Mouse (Mus musculus) lung, embryonic 15.5 days (tissue): ENCODE results near the gene Cox6a2. TPM values are rescaled to one million over a fixed set of nuclear protein-coding genes. Genes with fewer than 3 reads are reported as not detected.

Experiments
- ATAC-seq: fragments of 200-750 bp; cut with Nextera tagmentation; 2 replicates; pipeline ENCODE4 v1.8.0; 2017; ENCODE audit warnings: moderate number of reproducible peaks, borderline replicate concordance; ENCODE audit not compliant: low FRiP score, low TSS enrichment; ENCODE audit errors: extremely low read depth
- H3K27ac ChIP-seq: fragments of 300-500 bp; sonication (generic); 2 replicates; pipeline ENCODE4 v1.5.1; 2015; ENCODE audit warnings: moderate library complexity, mild to moderate bottlenecking, inconsistent platforms
- H3K27me3 ChIP-seq: fragments of 300-500 bp; sonication (generic); 2 replicates; pipeline ENCODE4 v1.6.1; 2015; ENCODE audit warnings: inconsistent platforms
- H3K36me3 ChIP-seq: fragments of 300-500 bp; sonication (generic); 2 replicates; pipeline ENCODE4 v1.6.1; 2015; ENCODE audit warnings: inconsistent platforms
- H3K4me1 ChIP-seq: fragments of 300-500 bp; sonication (generic); 2 replicates; pipeline ENCODE4 v1.6.1; 2015; ENCODE audit warnings: inconsistent platforms
- H3K4me2 ChIP-seq: fragments of 300-500 bp; sonication (generic); 2 replicates; pipeline ENCODE4 v1.6.1; 2015; ENCODE audit warnings: inconsistent platforms, mild to moderate bottlenecking, moderate library complexity
- H3K4me3 ChIP-seq: fragments of 300-500 bp; sonication (generic); 2 replicates; pipeline ENCODE4 v1.5.1; 2015; ENCODE audit warnings: mild to moderate bottlenecking, inconsistent platforms
- H3K9ac ChIP-seq: fragments of 300-500 bp; sonication (generic); 2 replicates; pipeline ENCODE4 v1.6.1; 2015; ENCODE audit warnings: inconsistent platforms
- H3K9me3 ChIP-seq: fragments of 300-500 bp; sonication (generic); 2 replicates; pipeline ENCODE4 v1.6.1; 2016; ENCODE audit warnings: inconsistent platforms
- WGBS: fragments of 180-500 bp; shearing (Covaris S2); methylation state at CpG from one replicate; pipeline ENCODE4 v1.1.7; 2015; 5-methylcytosine and 5-hydroxymethylcytosine counted together
- polyA plus RNA-seq: library from polyadenylated mRNA; unstranded; fragments of >200 nt; fragmentation: Nextera tagmentation; extraction: Ambion mirVana; gene quantifications from 2 replicates; pipeline ENCODE4 v1.2.1, GENCODE M21; 2015

The Cox6a2 gene
- polyA plus RNA-seq, 1 experiment from 2014 or later, result 23.9 TPM

DNA sequence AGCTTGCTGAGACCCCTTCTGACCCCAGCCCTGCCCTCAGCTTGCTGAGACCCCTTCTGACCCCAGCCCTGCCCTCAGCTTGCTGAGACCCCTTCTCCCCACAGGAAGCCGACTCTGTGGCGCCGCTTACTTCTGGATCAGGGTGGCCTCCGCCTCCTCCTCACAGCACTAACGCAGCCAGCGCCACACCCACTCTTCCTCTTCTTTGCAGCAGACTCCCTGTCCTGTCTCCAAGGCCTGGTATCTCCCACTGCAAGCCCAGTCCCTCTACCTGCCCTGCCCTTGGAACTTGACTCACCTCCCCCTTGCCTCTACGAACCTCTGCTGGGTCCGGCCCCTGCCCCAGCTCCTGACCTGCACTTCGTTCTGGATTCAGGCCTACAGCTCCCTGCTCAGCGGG, 37.7 kb upstream of the Cox6a2 start:
- no peak for ATAC-seq
- no peak overlapping the region for H3K27ac ChIP-seq
- H3K9ac ChIP-seq, result no peak overlapping the region
- no peak overlapping the region for H3K4me3 ChIP-seq
- H3K4me1 ChIP-seq, result peaks cover 39% of the 10 kb centered on the region
- no peaks in the 10 kb centered on the region for H3K27me3 ChIP-seq
- 69% methylated on average over 10 of the region's 10 CpGs for WGBS
- H3K4me2 ChIP-seq, result no peak overlapping the region
- H3K9me3 ChIP-seq, result no peaks in the 10 kb centered on the region
- H3K36me3 ChIP-seq, result peaks cover 48% of the 10 kb centered on the region

DNA sequence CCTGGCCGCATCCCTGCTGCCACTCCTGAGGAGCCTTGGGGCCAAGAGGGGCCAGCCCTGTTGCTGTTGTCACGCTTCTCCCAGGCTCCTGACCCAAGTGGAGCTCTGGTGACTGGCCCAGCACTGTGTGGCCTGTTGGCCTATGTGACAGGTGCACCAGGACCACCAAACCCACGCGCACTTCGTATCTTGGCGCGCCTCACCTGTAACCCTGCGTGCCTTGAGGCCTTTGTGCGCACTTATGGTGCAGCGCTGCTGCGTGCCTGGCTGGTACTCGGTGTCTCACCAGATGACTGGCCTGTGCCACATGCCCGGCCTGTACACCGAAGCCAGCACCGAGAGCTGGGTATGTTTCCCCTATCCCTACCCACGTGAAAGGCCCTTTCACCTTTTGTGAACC, 36.1 kb upstream of the Cox6a2 start:
- Histone ChIP-seq H3K4me3 (no peak overlapping the region), H3K4me2 (no peak overlapping the region), H3K27me3 (no peaks in the 10 kb centered on the region), H3K9ac (no peak overlapping the region), H3K36me3 (peaks cover 48% of the 10 kb centered on the region), H3K27ac (no peak overlapping the region), H3K4me1 (peaks cover 26% of the 10 kb centered on the region), H3K9me3 (no peaks in the 10 kb centered on the region)
- ATAC-seq, result no peak
- 96% methylated on average over 16 of the region's 16 CpGs for WGBS

GRCm38 (mm10) chr7:128240131-128240784, 34.1 kb upstream of the Cox6a2 start:
- no peak for ATAC-seq

GRCm38 (mm10) chr7:128238991-128239390, 32.8 kb upstream of the Cox6a2 start:
- H3K9ac ChIP-seq, result no peak overlapping the region; the same call in 1 of the 2 replicates
- WGBS, result 17% methylated on average over 4 of the region's 4 CpGs
- H3K4me1 ChIP-seq, result peaks cover 21% of the 10 kb centered on the region
- peak overlapping the region; percentile 74 for H3K4me2 ChIP-seq
- peak overlapping the region; percentile 98 for H3K27ac ChIP-seq
- peak overlapping the region; percentile 67 for H3K4me3 ChIP-seq
- no peaks in the 10 kb centered on the region for H3K9me3 ChIP-seq
- no peaks in the 10 kb centered on the region for H3K27me3 ChIP-seq
- peaks cover 38% of the 10 kb centered on the region for H3K36me3 ChIP-seq
- no peak for ATAC-seq

More at GRCm38 (mm10) chr7:128240131-128240784, 34.1 kb upstream of the Cox6a2 start:
- Histone ChIP-seq H3K36me3 (peaks cover 51% of the 10 kb centered on the region), H3K27ac (no peak overlapping the region), H3K4me2 (no peak overlapping the region), H3K27me3 (no peaks in the 10 kb centered on the region), H3K4me1 (peaks cover 21% of the 10 kb centered on the region), H3K4me3 (no peak overlapping the region), H3K9me3 (no peaks in the 10 kb centered on the region), H3K9ac (no peak overlapping the region)
- WGBS, result 91% methylated on average over 27 of the region's 27 CpGs

DNA sequence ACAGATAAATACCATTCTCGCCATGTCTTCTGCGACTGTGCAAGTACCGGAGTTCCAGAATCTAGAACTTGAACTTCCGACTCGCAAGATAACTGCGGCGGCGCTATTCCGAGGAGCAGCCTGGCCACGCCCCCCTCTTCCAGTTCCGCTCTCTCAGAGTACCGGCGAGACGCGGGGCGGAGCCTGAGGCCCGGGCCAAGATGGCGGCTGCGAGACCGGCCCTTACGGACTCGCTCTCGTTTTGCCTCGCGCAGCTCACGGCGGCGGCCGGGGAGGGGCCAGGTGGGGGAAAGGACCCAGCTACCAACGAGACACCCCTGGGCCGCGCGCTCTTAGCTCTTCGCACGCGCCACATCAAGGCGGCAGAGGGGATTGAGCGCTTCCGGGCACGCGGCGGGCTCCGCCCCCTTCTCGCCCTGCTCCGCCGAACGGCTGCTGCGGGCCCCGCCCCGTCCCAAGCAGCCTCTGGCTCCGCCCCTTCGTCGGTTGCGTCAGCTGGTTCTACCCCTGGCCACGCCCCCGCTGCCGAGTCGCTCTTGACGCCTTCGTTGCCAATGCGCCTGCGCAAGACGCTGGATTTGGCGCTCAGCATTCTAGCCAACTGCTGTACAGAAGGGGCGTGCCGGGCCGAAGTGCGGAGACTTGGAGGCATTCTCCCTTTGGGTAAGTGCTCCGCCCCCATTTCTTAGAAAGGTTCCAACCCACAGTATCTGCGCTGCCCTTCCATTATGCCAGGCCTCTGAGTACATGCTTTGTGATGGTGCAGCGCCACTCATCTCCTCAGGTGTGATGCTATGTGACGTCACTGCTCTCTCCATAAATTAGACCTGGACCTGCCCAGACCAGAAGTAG, 32.0 kb upstream of the Cox6a2 start, which contains the start of gene 9130023H24Rik:
Gene 9130023H24Rik, minus strand, starts transcription at position 105 of the 852 bp plus-strand sequence.
- Histone ChIP-seq H3K9me3 (no peaks in the 10 kb centered on the region), H3K4me3 (peak within 1 kb of the TSS; percentile 67), H3K27ac (peak within 1 kb of the TSS; percentile 98), H3K9ac (peak within 1 kb of the TSS; percentile 79), H3K27me3 (no peaks in the 10 kb centered on the region), H3K4me2 (peak within 1 kb of the TSS; percentile 74), H3K4me1 (peaks cover 21% of the 10 kb centered on the region), H3K36me3 (peaks cover 36% of the 10 kb centered on the region)
- peak; percentile 92 for ATAC-seq
- under 1% methylated on average over 68 of the region's 72 CpGs for WGBS

DNA sequence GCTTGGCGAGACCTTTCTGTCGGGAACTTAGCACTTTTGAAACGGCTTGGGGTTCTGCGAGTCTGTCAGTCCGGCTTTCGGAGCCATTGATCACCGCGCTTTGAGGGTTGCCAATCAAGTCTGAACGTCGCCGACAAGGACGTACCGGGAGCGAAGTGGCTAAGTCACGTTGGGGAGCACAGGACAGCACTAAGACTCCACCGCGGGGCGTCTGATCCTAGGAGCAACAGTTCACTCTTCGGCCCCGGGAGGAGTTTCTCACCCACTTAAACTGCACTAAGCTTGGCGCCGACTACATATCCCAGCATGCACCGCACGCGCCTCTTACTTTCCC, 31.4 kb upstream of the Cox6a2 start:
- WGBS, result under 1% methylated on average over 25 of the region's 25 CpGs
- no peaks in the 10 kb centered on the region for H3K9me3 ChIP-seq
- H3K9ac ChIP-seq, result peak overlapping the region; percentile 79

DNA sequence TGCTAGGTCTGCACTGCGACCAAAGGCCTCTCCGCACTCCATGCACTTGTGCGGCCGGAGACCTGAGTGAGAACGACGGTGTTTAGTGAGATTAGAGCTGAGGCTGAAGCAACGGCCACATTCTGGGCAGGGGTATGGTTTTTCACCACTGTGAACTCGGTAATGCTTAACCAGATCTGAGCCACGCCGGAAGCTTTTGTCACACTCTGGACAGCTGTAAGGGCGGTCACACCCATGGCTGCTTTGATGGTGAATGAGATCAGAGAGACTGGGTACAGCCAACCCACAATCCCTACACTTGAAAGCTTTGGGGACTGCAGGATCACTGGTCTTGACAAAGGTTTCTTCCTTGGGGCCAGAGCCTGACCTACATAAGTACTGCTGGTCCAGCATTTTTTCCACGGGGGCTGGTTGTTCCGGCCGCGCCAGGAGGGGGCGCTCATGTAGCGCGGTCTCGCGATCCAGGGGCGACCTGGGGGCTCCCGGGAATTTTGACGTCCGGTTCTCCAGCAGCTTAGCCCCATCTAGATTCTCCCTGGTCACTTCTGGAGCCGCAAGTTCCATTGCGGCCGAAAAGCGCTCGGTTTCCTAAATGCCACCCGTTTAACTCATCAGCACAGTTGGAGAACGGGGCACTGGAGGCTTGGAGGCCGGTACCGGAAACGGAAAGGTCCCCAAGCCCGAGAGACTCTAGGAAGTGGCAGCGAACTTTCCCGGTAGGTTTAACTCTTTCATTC, 30.8 kb upstream of the Cox6a2 start, which contains the start of gene Armc5:
Gene Armc5, plus strand, starts transcription at position 487 of the 737 bp plus-strand sequence.
- Histone ChIP-seq H3K9me3 (no peaks in the 10 kb centered on the region), H3K4me1 (peaks cover 21% of the 10 kb centered on the region), H3K4me3 (peak within 1 kb of the TSS; percentile 67), H3K36me3 (peaks cover 25% of the 10 kb centered on the region), H3K9ac (peak within 1 kb of the TSS; percentile 79), H3K27ac (peak within 1 kb of the TSS; percentile 98), H3K27me3 (no peaks in the 10 kb centered on the region), H3K4me2 (peak within 1 kb of the TSS; percentile 74)
- WGBS, result 23% methylated on average over 37 of the region's 37 CpGs
- ATAC-seq, result peak; percentile 15; the same call in 1 of the 2 replicates

More for the DNA sequence above, 31.4 kb upstream of the Cox6a2 start:
- H3K4me1 ChIP-seq, result peaks cover 21% of the 10 kb centered on the region
- no peak for ATAC-seq
- H3K36me3 ChIP-seq, result peaks cover 30% of the 10 kb centered on the region
- H3K4me2 ChIP-seq, result peak overlapping the region; percentile 74
- H3K27me3 ChIP-seq, result no peaks in the 10 kb centered on the region
- peak overlapping the region; percentile 67 for H3K4me3 ChIP-seq
- H3K27ac ChIP-seq, result peak overlapping the region; percentile 98

GRCm38 (mm10) chr7:128236426-128236825, 30.2 kb upstream of the Cox6a2 start:
- no peak overlapping the region for H3K9ac ChIP-seq
- H3K4me3 ChIP-seq, result peak overlapping the region; percentile 67; the same call in 1 of the 2 replicates
- H3K4me1 ChIP-seq, result peaks cover 21% of the 10 kb centered on the region
- peak overlapping the region; percentile 74 for H3K4me2 ChIP-seq
- no peaks in the 10 kb centered on the region for H3K9me3 ChIP-seq
- 93% methylated on average over 13 of the region's 13 CpGs for WGBS
- H3K27me3 ChIP-seq, result no peaks in the 10 kb centered on the region
- peaks cover 19% of the 10 kb centered on the region for H3K36me3 ChIP-seq
- no peak for ATAC-seq
- H3K27ac ChIP-seq, result peak overlapping the region; percentile 98; the same call in 1 of the 2 replicates

DNA sequence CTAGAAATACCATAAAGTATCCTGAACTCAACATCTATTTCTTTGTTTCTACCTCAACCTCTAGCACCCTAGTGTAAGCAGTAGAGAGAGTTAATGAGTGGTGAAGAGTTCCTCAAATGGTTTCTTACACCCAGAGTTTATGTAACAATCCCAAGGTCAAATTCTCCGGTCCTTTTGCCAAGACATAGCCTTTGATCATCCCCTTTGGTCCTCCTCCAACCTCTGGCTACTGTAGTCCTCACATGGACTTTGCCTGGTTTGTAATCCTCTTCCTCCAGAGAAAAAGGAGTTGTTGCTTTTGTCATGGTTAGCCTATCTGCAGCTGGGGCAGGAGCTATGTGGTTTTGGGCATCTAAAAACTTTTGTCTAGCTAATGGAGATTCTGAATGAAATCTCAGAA, 29.3 kb upstream of the Cox6a2 start:
- H3K9me3 ChIP-seq, result no peaks in the 10 kb centered on the region
- H3K4me1 ChIP-seq, result peaks cover 20% of the 10 kb centered on the region
- no peak for ATAC-seq
- no peak overlapping the region for H3K27ac ChIP-seq
- WGBS, result 62% methylated on average over 1 of the region's 1 CpGs
- H3K9ac ChIP-seq, result no peak overlapping the region
- H3K4me2 ChIP-seq, result no peak overlapping the region
- H3K4me3 ChIP-seq, result no peak overlapping the region
- H3K27me3 ChIP-seq, result peaks cover 4% of the 10 kb centered on the region; the same call in 1 of the 2 replicates
- H3K36me3 ChIP-seq, result peaks cover 10% of the 10 kb centered on the region

GRCm38 (mm10) chr7:128234796-128235195, 28.6 kb upstream of the Cox6a2 start:
- no peak overlapping the region for H3K27ac ChIP-seq
- WGBS, result 70% methylated on average over 2 of the region's 2 CpGs
- no peak overlapping the region for H3K4me3 ChIP-seq
- H3K4me1 ChIP-seq, result peaks cover 14% of the 10 kb centered on the region
- H3K9me3 ChIP-seq, result no peaks in the 10 kb centered on the region
- no peak overlapping the region for H3K9ac ChIP-seq
- no peak overlapping the region for H3K4me2 ChIP-seq
- H3K27me3 ChIP-seq, result peaks cover 7% of the 10 kb centered on the region; the same call in 1 of the 2 replicates
- H3K36me3 ChIP-seq, result peaks cover 4% of the 10 kb centered on the region; the same call in 1 of the 2 replicates
- no peak for ATAC-seq

- Histone ChIP-seq H3K9ac (no peak overlapping the region), H3K27me3 (peaks cover 7% of the 10 kb centered on the region; the same call in 1 of the 2 replicates), H3K36me3 (0 out of 2 replicates have a peak, but pooled peaks cover 3% of the 10 kb centered on the region), H3K9me3 (no peaks in the 10 kb centered on the region), H3K27ac (no peak overlapping the region), H3K4me1 (peaks cover 4% of the 10 kb centered on the region), H3K4me2 (no peak overlapping the region), H3K4me3 (no peak overlapping the region)
- ATAC-seq, result no peak
- WGBS, result 26% methylated on average over 8 of the region's 8 CpGs
Observed at GRCm38 (mm10) chr7:128231741-128232140, 25.6 kb upstream of the Cox6a2 start.
